Mouse (Mus musculus) embryo, embryonic 11 days (tissue): Measurements from ENCODE around the gene Epb41l2.

Experiments used
- DNase-seq: peaks from one replicate; pipeline ENCODE4 v3.0.0-alpha.2; 2015

The Epb41l2 gene

GRCm38 (mm10) chr10:25366691-25367090, 7.1 kb downstream of the Epb41l2 start:
- no peak for DNase-seq

GRCm38 (mm10) chr10:25368928-25369327, 9.3 kb downstream of the Epb41l2 start:
- DNase-seq = no peak

GRCm38 (mm10) chr10:25369691-25370090, 10.1 kb downstream of the Epb41l2 start:
- no peak for DNase-seq

- DNase-seq = no peak
These were observed 11.7 kb downstream of the Epb41l2 start for GRCm38 (mm10) chr10:25371336-25371735.

GRCm38 (mm10) chr10:25371915-25372371, 12.3 kb downstream of the Epb41l2 start:
- DNase-seq = peak; percentile 55

- peak; percentile 82 for DNase-seq
These were observed 13.0 kb downstream of the Epb41l2 start for GRCm38 (mm10) chr10:25372510-25373148.

GRCm38 (mm10) chr10:25375036-25375435, 15.4 kb downstream of the Epb41l2 start:
- no peak for DNase-seq

- DNase-seq = no peak
These were observed 21.3 kb downstream of the Epb41l2 start for GRCm38 (mm10) chr10:25380746-25381481.

GRCm38 (mm10) chr10:25381951-25382350, 22.4 kb downstream of the Epb41l2 start:
- peak; percentile 76 for DNase-seq

- no peak for DNase-seq
These were observed 23.6 kb downstream of the Epb41l2 start for GRCm38 (mm10) chr10:25383171-25383570.

- no peak for DNase-seq
These were observed 24.8 kb downstream of the Epb41l2 start for GRCm38 (mm10) chr10:25384391-25384790.

GRCm38 (mm10) chr10:25385811-25386580, 26.4 kb downstream of the Epb41l2 start:
- peak; percentile 36 for DNase-seq

GRCm38 (mm10) chr10:25386868-25387267, 27.3 kb downstream of the Epb41l2 start:
- no peak for DNase-seq

- DNase-seq = no peak
These were observed 27.7 kb downstream of the Epb41l2 start for GRCm38 (mm10) chr10:25387268-25387667.

- DNase-seq = no peak
These were observed 33.2 kb downstream of the Epb41l2 start for GRCm38 (mm10) chr10:25392786-25393185.

GRCm38 (mm10) chr10:25393721-25394120, 34.1 kb downstream of the Epb41l2 start:
- DNase-seq = no peak

GRCm38 (mm10) chr10:25395236-25395886, 35.8 kb downstream of the Epb41l2 start:
- DNase-seq = no peak

- no peak for DNase-seq
These were observed 37.3 kb downstream of the Epb41l2 start for GRCm38 (mm10) chr10:25396859-25397258.

GRCm38 (mm10) chr10:25397767-25398690, 38.4 kb downstream of the Epb41l2 start:
- DNase-seq = no peak

- DNase-seq = no peak
These were observed 39.4 kb downstream of the Epb41l2 start for GRCm38 (mm10) chr10:25399016-25399415.

GRCm38 (mm10) chr10:25400076-25400475, 40.5 kb downstream of the Epb41l2 start:
- DNase-seq = no peak

GRCm38 (mm10) chr10:25400646-25401045, 41.0 kb downstream of the Epb41l2 start:
- no peak for DNase-seq
